Mouse (Mus musculus) neural tube, embryonic 10.5 days (tissue): ENCODE results near the gene Phc2.

ENCODE experiments used
- DNase-seq: peaks from one replicate; pipeline ENCODE4 v3.0.0-alpha.2; 2017; ENCODE audit warnings: low spot score; ENCODE audit errors: extremely low spot score

Gene Phc2

GRCm38 (mm10) chr4:128782037-128782436, 127.5 kb downstream of the Phc2 start:
- DNase-seq, result no peak

- no peak for DNase-seq
Observed at GRCm38 (mm10) chr4:128782645-128783044, 128.1 kb downstream of the Phc2 start.

- DNase-seq, result no peak
Observed at GRCm38 (mm10) chr4:128784950-128785631, 130.6 kb downstream of the Phc2 start.

- no peak for DNase-seq
Observed at GRCm38 (mm10) chr4:128785921-128786654, 131.6 kb downstream of the Phc2 start.

GRCm38 (mm10) chr4:128787023-128787939, 132.8 kb downstream of the Phc2 start:
- DNase-seq, result no peak

- no peak for DNase-seq
Observed at GRCm38 (mm10) chr4:128788108-128788507, 133.6 kb downstream of the Phc2 start.

GRCm38 (mm10) chr4:128789646-128790045, 135.1 kb downstream of the Phc2 start:
- no peak for DNase-seq

GRCm38 (mm10) chr4:128793710-128794109, 139.2 kb downstream of the Phc2 start:
- no peak for DNase-seq

GRCm38 (mm10) chr4:128794198-128794597, 139.7 kb downstream of the Phc2 start:
- DNase-seq, result no peak

- DNase-seq, result no peak
Observed at GRCm38 (mm10) chr4:128795596-128795995, 141.1 kb downstream of the Phc2 start.

- DNase-seq, result no peak
Observed at GRCm38 (mm10) chr4:128796788-128797187, 142.3 kb downstream of the Phc2 start.

- DNase-seq, result no peak
Observed at GRCm38 (mm10) chr4:128801675-128802465, 147.4 kb downstream of the Phc2 start.
